Mouse (Mus musculus) cortical plate, adult 2 months (tissue): ENCODE measurements around the gene Cript. TPM values are rescaled to one million over a fixed set of nuclear protein-coding genes. Genes with fewer than 3 reads are reported as not detected.

ENCODE experiments used
- H3K27ac ChIP-seq: fragments of 200-500 bp; 2 replicates; pipeline ENCODE4 v1.5.1; 2012; ENCODE audit warnings: low read length, control low read depth, inconsistent platforms; ENCODE audit not compliant: insufficient read depth
- H3K4me1 ChIP-seq: fragments of 200-500 bp; 2 replicates; pipeline ENCODE4 v1.6.1; 2011; ENCODE audit warnings: low read length; ENCODE audit not compliant: control insufficient read depth, insufficient read depth
- H3K4me3 ChIP-seq: fragments of 200-500 bp; 2 replicates; pipeline ENCODE4 v1.5.1; 2011; ENCODE audit warnings: mild to moderate bottlenecking, low read length, control low read depth; ENCODE audit not compliant: insufficient read depth
- CTCF ChIP-seq: fragments of 200-500 bp; IDR thresholded peaks from 2 replicates; pipeline ENCODE4 v1.5.1; 2011; ENCODE audit warnings: mild to moderate bottlenecking, control low read depth, low read length; ENCODE audit not compliant: insufficient read depth; ENCODE audit errors: extremely low read depth
- POLR2A ChIP-seq: fragments of 200-500 bp; IDR thresholded peaks from 2 replicates; pipeline ENCODE4 v1.6.1; 2011; ENCODE audit warnings: mild to moderate bottlenecking, low read length, control low read depth; ENCODE audit not compliant: insufficient read depth; ENCODE audit errors: extremely low read depth
- polyA plus RNA-seq: library from polyadenylated mRNA; depleted of rRNA; stranded (reverse); fragments of >200 nt; gene quantifications from 2 replicates; pipeline ENCODE4 v1.2.3, GENCODE M21; 2012; rRNA removed

Gene Cript
- 75.7 and 84.8 TPM in 2 replicates for polyA plus RNA-seq

- no peak within 1 kb of the TSS for H3K27ac ChIP-seq
- peaks cover 2% of the 10 kb centered on the region; the same call in 1 of the 2 replicates for H3K4me1 ChIP-seq
- TF ChIP-seq CTCF: 0 out of 2 replicates have a peak, but pooled peaks have one; percentile 3
- TF ChIP-seq POLR2A: peak; percentile 90
- H3K4me3 ChIP-seq: peak within 1 kb of the TSS; percentile 82
Measured at GRCm38 (mm10) chr17:87025269-87025949, at the start of gene Cript, which contains the start of gene Pigf. TSS of gene Cript (plus strand) at chr17:87025550. TSS of gene Pigf (minus strand) at chr17:87025406.

GRCm38 (mm10) chr17:86976387-86976786, 49.0 kb upstream of the Cript start:
- TF ChIP-seq POLR2A (no peak), CTCF (no peak)
- H3K4me3 ChIP-seq: no peak overlapping the region
- H3K27ac ChIP-seq: no peak overlapping the region
- 0 out of 2 replicates have a peak, but pooled peaks cover 1% of the 10 kb centered on the region for H3K4me1 ChIP-seq

GRCm38 (mm10) chr17:86978496-86978895, 46.9 kb upstream of the Cript start:
- TF ChIP-seq POLR2A (no peak), CTCF (no peak)
- no peak overlapping the region for H3K27ac ChIP-seq
- no peaks in the 10 kb centered on the region for H3K4me1 ChIP-seq
- H3K4me3 ChIP-seq: no peak overlapping the region

- Histone ChIP-seq H3K4me3 (no peak overlapping the region), H3K4me1 (no peaks in the 10 kb centered on the region), H3K27ac (no peak overlapping the region)
- TF ChIP-seq POLR2A (no peak), CTCF (no peak)
Measured at GRCm38 (mm10) chr17:86981205-86981604, 44.1 kb upstream of the Cript start.

GRCm38 (mm10) chr17:86981701-86982100, 43.6 kb upstream of the Cript start:
- Histone ChIP-seq H3K27ac (no peak overlapping the region), H3K4me3 (no peak overlapping the region), H3K4me1 (no peaks in the 10 kb centered on the region)
- no peak for TF ChIP-seq POLR2A
- TF ChIP-seq CTCF: no peak

- TF ChIP-seq CTCF (no peak), POLR2A (no peak)
- Histone ChIP-seq H3K4me3 (no peak overlapping the region), H3K4me1 (no peaks in the 10 kb centered on the region), H3K27ac (no peak overlapping the region)
Measured at GRCm38 (mm10) chr17:86982497-86982896, 42.9 kb upstream of the Cript start.

- TF ChIP-seq POLR2A (no peak), CTCF (no peak)
- H3K27ac ChIP-seq: no peak overlapping the region
Measured at GRCm38 (mm10) chr17:86986449-86987138, 38.8 kb upstream of the Cript start.

GRCm38 (mm10) chr17:86988161-86988560, 37.2 kb upstream of the Cript start:
- TF ChIP-seq POLR2A (no peak), CTCF (no peak)
- H3K27ac ChIP-seq: no peak overlapping the region
- H3K4me3 ChIP-seq: no peak overlapping the region
- no peaks in the 10 kb centered on the region for H3K4me1 ChIP-seq

More at GRCm38 (mm10) chr17:86986449-86987138, 38.8 kb upstream of the Cript start:
- no peak overlapping the region for H3K4me3 ChIP-seq
- H3K4me1 ChIP-seq: no peaks in the 10 kb centered on the region

- TF ChIP-seq CTCF: no peak
- no peak for TF ChIP-seq POLR2A
- no peaks in the 10 kb centered on the region for H3K4me1 ChIP-seq
- no peak overlapping the region for H3K27ac ChIP-seq
- H3K4me3 ChIP-seq: no peak overlapping the region
Measured at GRCm38 (mm10) chr17:86988601-86989184, 36.7 kb upstream of the Cript start.
